Mouse (Mus musculus): ENCODE data around the gene Bco2. TPM values are rescaled to one million over a fixed set of nuclear protein-coding genes. Genes with fewer than 3 reads are reported as not detected.
A peak's percentile ranks its signal among the peaks of the same experiment; 100 is the strongest.

Gene Bco2
- polyA plus RNA-seq, 1 experiment from 2014 or later = 0.13 TPM

DNA sequence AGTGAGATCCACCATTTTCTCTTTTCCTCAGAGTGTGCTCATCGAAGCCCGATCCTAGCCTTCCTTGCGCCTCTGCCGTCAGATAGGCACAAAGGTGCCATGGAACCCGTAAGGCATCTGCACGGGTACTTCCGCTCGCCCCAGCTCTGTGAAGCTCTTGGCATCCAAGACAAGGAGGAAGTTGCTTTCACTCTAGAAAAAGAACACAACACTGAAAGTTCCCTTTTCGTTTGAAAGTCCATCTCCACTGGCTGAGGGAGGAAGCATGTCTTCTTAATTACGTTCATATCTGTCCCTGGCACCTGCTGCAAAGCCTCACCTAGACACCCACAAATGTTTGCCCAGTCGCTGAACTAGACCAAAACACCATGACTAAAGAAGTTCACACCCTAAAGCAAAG is 21.7 kb downstream of the Bco2 start:
- WGBS = 69% methylated on average over 11 of the region's 11 CpGs
- Histone ChIP-seq H3K9me3 (replicated peaks) (no peaks in the 10 kb centered on the region), H3K4me1 (replicated peaks) (no peaks in the 10 kb centered on the region), H3K27ac (no peak overlapping the region), H3K9ac (no peak overlapping the region), H3K36me3 (no peaks in the 10 kb centered on the region), H3K4me3 (no peak overlapping the region), H3K27me3 (no peaks in the 10 kb centered on the region), H3K4me2 (no peak overlapping the region)
- ATAC-seq (replicated peaks; ENCODE audit: insufficient number of reproducible peaks, insufficient read depth, low FRiP score, low read depth) = no peak

GRCm38 (mm10) chr9:50530890-50531289 is 24.1 kb downstream of the Bco2 start:
- no peak overlapping the region for H3K4me3 ChIP-seq
- no peak overlapping the region for H3K4me2 ChIP-seq
- ATAC-seq (replicated peaks; ENCODE audit: insufficient number of reproducible peaks, insufficient read depth, low FRiP score, low read depth) = no peak
- no peaks in the 10 kb centered on the region for H3K27me3 ChIP-seq
- no peak overlapping the region for H3K9ac ChIP-seq
- no peak overlapping the region for H3K27ac ChIP-seq
- no peaks in the 10 kb centered on the region for H3K9me3 ChIP-seq (replicated peaks)
- H3K36me3 ChIP-seq = no peaks in the 10 kb centered on the region
- H3K4me1 ChIP-seq (replicated peaks) = peaks cover 15% of the 10 kb centered on the region
- 26% methylated on average over 2 of the region's 2 CpGs for WGBS

DNA sequence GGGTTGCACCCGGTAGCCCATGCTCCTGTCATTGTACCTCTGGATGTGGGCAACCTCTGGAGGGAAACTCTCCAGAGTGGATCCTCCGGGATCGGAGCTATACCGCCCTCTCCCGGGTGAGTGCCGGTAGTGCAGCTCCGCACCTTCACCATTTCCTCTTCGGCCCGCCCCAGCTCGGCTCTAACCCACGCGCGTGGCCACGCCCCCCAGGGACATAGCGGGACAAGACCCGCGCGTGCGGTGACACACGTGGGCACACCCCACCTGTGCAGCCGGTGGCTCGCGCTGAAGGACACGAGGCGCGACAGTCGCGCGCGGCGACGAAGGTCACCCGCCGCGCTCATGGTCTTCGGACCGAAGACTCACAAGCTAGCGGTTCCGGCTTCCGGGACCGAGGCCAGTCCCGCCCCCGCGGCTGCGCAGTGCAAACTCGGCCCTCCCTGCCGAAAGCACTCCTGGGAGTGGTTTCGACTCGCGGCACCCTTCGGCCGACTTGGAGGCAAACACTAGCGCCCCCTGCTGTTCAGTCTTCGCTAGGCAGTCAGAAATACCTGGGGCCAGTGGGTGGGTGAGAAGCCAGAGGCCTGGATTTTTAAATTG is 26.6 kb downstream of the Bco2 start, which contains the start of gene Pts:
TSS of gene Pts (minus strand) at position 432 of the 600 bp plus-strand sequence.
- ATAC-seq (replicated peaks; ENCODE audit: insufficient number of reproducible peaks, insufficient read depth, low FRiP score, low read depth) = peak; percentile 99
- peak within 1 kb of the TSS; percentile 98 for H3K4me3 ChIP-seq
- 0 out of 2 replicates have a peak, but pooled peaks cover 4% of the 10 kb centered on the region for H3K36me3 ChIP-seq
- no peaks in the 10 kb centered on the region for H3K27me3 ChIP-seq
- H3K9me3 ChIP-seq (replicated peaks) = no peaks in the 10 kb centered on the region
- H3K27ac ChIP-seq = peak within 1 kb of the TSS; percentile 87
- under 1% methylated on average over 54 of the region's 54 CpGs for WGBS
- peak within 1 kb of the TSS; percentile 86 for H3K9ac ChIP-seq
- H3K4me2 ChIP-seq = peak within 1 kb of the TSS; percentile 86
- H3K4me1 ChIP-seq (replicated peaks) = peaks cover 15% of the 10 kb centered on the region

DNA sequence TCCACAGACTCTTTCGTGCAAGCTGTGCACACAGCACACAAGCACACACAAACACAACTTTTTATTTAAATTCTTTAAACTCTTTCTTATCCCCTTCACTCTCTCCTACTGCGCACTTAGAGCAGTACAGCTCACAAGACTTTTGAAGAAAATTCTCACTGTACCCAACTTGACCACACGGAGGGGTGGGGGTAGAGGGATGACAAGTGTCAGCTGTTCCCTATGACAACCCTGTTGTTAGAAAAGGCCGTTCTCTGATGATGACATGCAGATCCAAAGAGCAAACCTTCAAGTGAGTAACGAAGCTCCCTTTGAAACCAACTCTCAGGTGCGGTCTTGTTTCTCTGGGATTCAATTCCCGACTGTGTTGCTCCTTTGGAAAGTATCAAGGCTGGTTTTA is 27.1 kb downstream of the Bco2 start:
- Histone ChIP-seq H3K36me3 (0 out of 2 replicates have a peak, but pooled peaks cover 4% of the 10 kb centered on the region), H3K9ac (peak overlapping the region; percentile 86), H3K27me3 (no peaks in the 10 kb centered on the region), H3K4me1 (replicated peaks) (peaks cover 15% of the 10 kb centered on the region), H3K27ac (no peak overlapping the region), H3K9me3 (replicated peaks) (no peaks in the 10 kb centered on the region), H3K4me3 (peak overlapping the region; percentile 98), H3K4me2 (peak overlapping the region; percentile 86)
- 32% methylated on average over 7 of the region's 7 CpGs for WGBS
- ATAC-seq (replicated peaks; ENCODE audit: insufficient number of reproducible peaks, insufficient read depth, low FRiP score, low read depth) = no peak

DNA sequence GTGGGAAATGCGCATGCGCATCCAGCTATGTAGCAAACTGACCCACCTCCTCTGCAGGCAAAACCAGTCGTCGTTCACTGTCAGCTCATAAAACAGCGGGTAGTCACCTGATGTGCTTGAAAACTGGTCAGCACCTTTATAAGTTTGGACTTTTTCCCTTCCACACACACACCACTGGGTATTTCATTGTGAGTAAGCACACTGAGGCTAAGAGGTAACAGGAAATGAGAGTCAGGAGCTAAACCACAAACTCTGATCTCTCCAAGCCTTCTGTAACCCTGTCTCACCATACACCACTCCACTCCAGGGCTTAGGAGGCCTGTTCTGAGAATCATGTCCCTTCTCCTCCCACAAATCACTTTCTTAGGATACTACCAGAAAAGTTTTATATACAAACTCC is 29.4 kb downstream of the Bco2 start:
- H3K36me3 ChIP-seq = peaks cover 17% of the 10 kb centered on the region; the same call in 1 of the 2 replicates
- no peak overlapping the region for H3K4me2 ChIP-seq
- 78% methylated on average over 5 of the region's 5 CpGs for WGBS
- H3K4me1 ChIP-seq (replicated peaks) = peaks cover 15% of the 10 kb centered on the region
- no peak overlapping the region for H3K4me3 ChIP-seq
- no peak overlapping the region for H3K9ac ChIP-seq
- ATAC-seq (replicated peaks; ENCODE audit: insufficient number of reproducible peaks, insufficient read depth, low FRiP score, low read depth) = no peak
- H3K27ac ChIP-seq = no peak overlapping the region
- no peaks in the 10 kb centered on the region for H3K9me3 ChIP-seq (replicated peaks)
- H3K27me3 ChIP-seq = no peaks in the 10 kb centered on the region

DNA sequence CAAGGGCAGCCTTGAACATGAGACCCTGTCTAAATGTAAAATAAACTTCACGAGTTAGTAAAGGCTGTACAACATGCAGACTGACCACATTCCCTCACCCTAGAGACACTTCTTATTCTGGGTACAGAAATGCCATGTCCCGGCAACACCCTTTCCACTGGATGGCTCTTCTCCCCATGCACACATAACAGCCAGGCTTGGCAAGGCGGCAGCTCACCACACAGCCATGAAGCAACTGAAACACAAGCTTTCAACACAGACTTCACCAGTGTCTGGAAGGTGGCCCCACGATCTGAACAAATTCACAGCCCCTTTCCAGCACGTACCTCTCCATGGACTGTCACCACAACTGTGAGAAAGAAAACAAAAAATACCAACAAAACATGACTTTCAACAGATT is 30.0 kb downstream of the Bco2 start:
- Histone ChIP-seq H3K36me3 (peaks cover 17% of the 10 kb centered on the region; the same call in 1 of the 2 replicates), H3K27me3 (no peaks in the 10 kb centered on the region), H3K27ac (no peak overlapping the region), H3K9me3 (replicated peaks) (no peaks in the 10 kb centered on the region), H3K4me1 (replicated peaks) (peaks cover 15% of the 10 kb centered on the region), H3K9ac (no peak overlapping the region), H3K4me3 (no peak overlapping the region), H3K4me2 (no peak overlapping the region)
- 85% methylated on average over 5 of the region's 5 CpGs for WGBS
- ATAC-seq (replicated peaks; ENCODE audit: insufficient number of reproducible peaks, insufficient read depth, low FRiP score, low read depth) = no peak

- Histone ChIP-seq H3K4me1 (replicated peaks) (peaks cover 10% of the 10 kb centered on the region), H3K9ac (no peak overlapping the region), H3K4me2 (no peak overlapping the region), H3K9me3 (replicated peaks) (no peaks in the 10 kb centered on the region), H3K36me3 (peaks cover 17% of the 10 kb centered on the region; the same call in 1 of the 2 replicates), H3K4me3 (no peak overlapping the region), H3K27me3 (no peaks in the 10 kb centered on the region), H3K27ac (no peak overlapping the region)
- 81% methylated on average over 5 of the region's 5 CpGs for WGBS
- no peak for ATAC-seq (replicated peaks; ENCODE audit: insufficient number of reproducible peaks, insufficient read depth, low FRiP score, low read depth)
Observed at GRCm38 (mm10) chr9:50522574-50522973, 32.4 kb downstream of the Bco2 start.

DNA sequence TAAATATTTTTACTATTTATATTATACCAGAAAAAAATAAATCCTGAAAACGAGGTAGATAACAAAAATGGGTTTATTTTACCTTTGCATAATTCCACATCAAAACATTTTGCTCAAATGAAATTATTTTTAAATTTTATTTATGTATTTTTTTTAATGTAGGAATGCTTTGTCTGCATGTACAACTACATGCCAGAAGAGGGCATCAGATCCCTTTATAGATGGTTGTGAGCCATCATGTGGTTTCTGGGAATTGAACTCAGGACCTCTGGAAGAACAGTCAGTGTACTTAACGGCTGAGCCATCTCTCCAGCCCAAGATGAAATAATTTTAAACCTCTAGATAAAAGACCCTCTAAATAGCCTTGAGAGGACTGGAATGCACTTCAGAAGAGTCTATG is 33.4 kb downstream of the Bco2 start:
- Histone ChIP-seq H3K4me1 (replicated peaks) (peaks cover under 1% of the 10 kb centered on the region; the same call in 1 of the 2 replicates), H3K27me3 (no peaks in the 10 kb centered on the region), H3K27ac (no peak overlapping the region), H3K36me3 (peaks cover 17% of the 10 kb centered on the region; the same call in 1 of the 2 replicates), H3K4me3 (no peak overlapping the region), H3K9me3 (replicated peaks) (no peaks in the 10 kb centered on the region), H3K4me2 (no peak overlapping the region), H3K9ac (no peak overlapping the region)
- 49% methylated on average over 2 of the region's 2 CpGs for WGBS
- no peak for ATAC-seq (replicated peaks; ENCODE audit: insufficient number of reproducible peaks, insufficient read depth, low FRiP score, low read depth)

DNA sequence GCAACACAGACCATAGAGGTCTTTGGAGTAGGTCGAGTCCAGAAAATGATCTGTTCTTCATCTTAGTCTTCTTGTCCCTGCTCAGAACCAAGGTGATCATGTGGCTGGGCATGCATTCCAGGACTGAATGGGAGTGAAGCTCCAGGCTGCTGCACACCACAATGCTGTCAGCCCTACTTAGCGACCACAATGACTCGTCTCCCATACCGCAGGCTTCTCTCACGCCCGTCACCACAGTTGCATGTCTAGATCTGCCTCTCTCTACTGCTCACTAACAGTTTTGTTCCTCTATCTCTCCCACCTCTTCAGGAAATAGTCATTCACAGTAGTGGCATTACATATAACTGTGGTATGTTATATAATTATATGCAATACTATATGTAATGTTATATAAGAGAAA is 34.2 kb downstream of the Bco2 start:
- Histone ChIP-seq H3K4me2 (no peak overlapping the region), H3K9me3 (replicated peaks) (no peaks in the 10 kb centered on the region), H3K9ac (no peak overlapping the region), H3K4me3 (no peak overlapping the region), H3K36me3 (peaks cover 17% of the 10 kb centered on the region; the same call in 1 of the 2 replicates), H3K27ac (no peak overlapping the region), H3K4me1 (replicated peaks) (no peaks in the 10 kb centered on the region), H3K27me3 (no peaks in the 10 kb centered on the region)
- WGBS = 69% methylated on average over 6 of the region's 6 CpGs
- no peak for ATAC-seq (replicated peaks; ENCODE audit: insufficient number of reproducible peaks, insufficient read depth, low FRiP score, low read depth)

DNA sequence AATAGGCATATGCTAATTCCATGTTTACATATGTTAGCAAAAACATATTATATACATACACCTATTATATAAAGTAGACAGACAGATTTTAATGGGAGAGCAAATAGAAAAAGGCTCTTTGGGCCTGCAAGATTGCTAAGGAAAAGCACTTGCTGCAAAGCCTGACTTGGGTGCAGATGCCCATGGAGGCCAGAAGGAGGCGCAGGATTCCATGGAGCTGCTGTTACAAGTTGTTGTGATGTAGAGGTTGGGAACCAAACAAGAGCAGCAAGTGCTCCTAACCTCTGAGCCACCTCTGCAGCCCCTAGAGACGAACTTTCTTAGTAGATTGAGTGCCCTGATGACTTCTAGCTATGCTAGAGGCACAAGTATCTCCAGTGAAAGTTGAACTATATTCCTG is 36.2 kb downstream of the Bco2 start:
- Histone ChIP-seq H3K4me1 (replicated peaks) (no peaks in the 10 kb centered on the region), H3K9me3 (replicated peaks) (no peaks in the 10 kb centered on the region), H3K9ac (no peak overlapping the region), H3K4me2 (no peak overlapping the region), H3K27ac (no peak overlapping the region), H3K36me3 (peaks cover 13% of the 10 kb centered on the region; the same call in 1 of the 2 replicates), H3K4me3 (no peak overlapping the region), H3K27me3 (no peaks in the 10 kb centered on the region)
- ATAC-seq (replicated peaks; ENCODE audit: insufficient number of reproducible peaks, insufficient read depth, low FRiP score, low read depth) = no peak
- WGBS = 15% methylated on average over 2 of the region's 2 CpGs

DNA sequence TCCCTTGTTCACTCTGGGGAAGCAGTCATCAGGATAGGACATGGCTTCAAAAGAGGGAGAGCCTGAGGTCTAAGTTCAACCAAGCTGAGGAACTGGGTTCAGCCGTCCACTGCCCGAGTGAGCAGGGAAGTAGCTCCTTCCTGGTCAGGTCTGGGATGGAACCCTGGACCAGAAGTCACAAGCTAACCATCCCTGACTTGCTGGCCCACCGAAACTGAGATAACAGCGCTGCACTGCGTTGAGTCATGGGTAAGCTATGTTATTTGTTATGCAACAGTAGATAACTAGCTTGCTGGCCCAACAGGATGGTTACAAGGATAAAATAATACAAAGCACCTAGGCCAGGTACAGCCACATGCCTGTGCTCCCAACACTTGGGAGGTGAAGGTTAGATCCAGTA is 39.5 kb downstream of the Bco2 start:
- 53% methylated on average over 5 of the region's 5 CpGs for WGBS
- no peak for ATAC-seq (replicated peaks; ENCODE audit: insufficient number of reproducible peaks, insufficient read depth, low FRiP score, low read depth)
- Histone ChIP-seq H3K4me3 (no peak overlapping the region), H3K9me3 (replicated peaks) (no peaks in the 10 kb centered on the region), H3K27me3 (no peaks in the 10 kb centered on the region), H3K27ac (no peak overlapping the region), H3K4me2 (no peak overlapping the region), H3K36me3 (no peaks in the 10 kb centered on the region; the same call in 1 of the 2 replicates), H3K9ac (no peak overlapping the region), H3K4me1 (replicated peaks) (no peaks in the 10 kb centered on the region)

DNA sequence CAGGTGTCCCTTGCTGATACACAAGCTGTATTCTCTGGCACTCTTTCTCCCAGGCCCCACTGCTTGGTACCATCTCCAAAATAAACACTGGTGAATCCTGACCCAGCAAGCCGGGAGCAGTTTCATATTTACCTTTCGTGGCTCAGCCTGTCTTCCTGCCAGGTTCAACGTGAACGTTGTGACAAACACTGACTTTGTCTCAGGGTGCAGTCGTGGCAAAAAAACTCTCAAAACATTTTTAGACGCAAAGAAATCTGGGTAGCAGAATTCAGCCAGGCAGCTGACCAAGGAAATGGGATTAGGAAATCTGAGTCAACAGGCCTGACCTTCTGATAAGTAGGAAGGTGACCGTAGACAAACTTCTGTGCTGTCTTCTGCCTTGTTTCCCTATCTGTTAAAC is 47.4 kb downstream of the Bco2 start:
- no peaks in the 10 kb centered on the region for H3K36me3 ChIP-seq
- H3K27ac ChIP-seq = no peak overlapping the region
- WGBS = 44% methylated on average over 7 of the region's 7 CpGs
- H3K4me1 ChIP-seq (replicated peaks) = no peaks in the 10 kb centered on the region
- H3K9ac ChIP-seq = no peak overlapping the region
- H3K27me3 ChIP-seq = no peaks in the 10 kb centered on the region
- H3K9me3 ChIP-seq (replicated peaks) = no peaks in the 10 kb centered on the region
- H3K4me3 ChIP-seq = no peak overlapping the region
- H3K4me2 ChIP-seq = no peak overlapping the region
- no peak for ATAC-seq (replicated peaks; ENCODE audit: insufficient number of reproducible peaks, insufficient read depth, low FRiP score, low read depth)
